Mouse (Mus musculus) splenic B cell, adult 2 months (primary cell): ENCODE measurements around the gene Eif3b.

Experiments used
- DNase-seq: peaks from one replicate; pipeline ENCODE4 v3.0.0-alpha.2; 2011; ENCODE audit warnings: low read depth, low spot score
- H3K27me3 ChIP-seq: 2 replicates; pipeline ENCODE4 v1.6.1; 2012; ENCODE audit warnings: mild to moderate bottlenecking, low read length, moderate library complexity, mixed read lengths; ENCODE audit not compliant: control insufficient read depth, poor library complexity, insufficient read depth, severe bottlenecking
- H3K36me3 ChIP-seq: 2 replicates; pipeline ENCODE4 v1.6.1; 2012; ENCODE audit warnings: mild to moderate bottlenecking, low read length, moderate library complexity, mixed read lengths; ENCODE audit not compliant: control insufficient read depth, poor library complexity, insufficient read depth, severe bottlenecking

Eif3b gene

GRCm38 (mm10) chr5:140387816-140388510 lies 31.2 kb upstream of the Eif3b start:
- peak; percentile 37 for DNase-seq
- no peaks in the 10 kb centered on the region for H3K27me3 ChIP-seq
- no peaks in the 10 kb centered on the region for H3K36me3 ChIP-seq

GRCm38 (mm10) chr5:140388588-140389576 lies 30.2 kb upstream of the Eif3b start, which contains the start of gene Snx8:
Gene Snx8 (minus strand): TSS chr5:140389262.
- Histone ChIP-seq H3K27me3 (no peaks in the 10 kb centered on the region), H3K36me3 (no peaks in the 10 kb centered on the region)
- peak; percentile 99 for DNase-seq

GRCm38 (mm10) chr5:140389647-140390046 lies 29.5 kb upstream of the Eif3b start:
- H3K36me3 ChIP-seq = no peaks in the 10 kb centered on the region
- no peak for DNase-seq
- no peaks in the 10 kb centered on the region for H3K27me3 ChIP-seq

- DNase-seq = no peak
- H3K27me3 ChIP-seq = no peaks in the 10 kb centered on the region
- H3K36me3 ChIP-seq = no peaks in the 10 kb centered on the region
Measured at GRCm38 (mm10) chr5:140391435-140391834, 27.7 kb upstream of the Eif3b start.

- no peaks in the 10 kb centered on the region for H3K27me3 ChIP-seq
- no peak for DNase-seq
- H3K36me3 ChIP-seq = no peaks in the 10 kb centered on the region
Measured at GRCm38 (mm10) chr5:140391981-140392380, 27.1 kb upstream of the Eif3b start.

GRCm38 (mm10) chr5:140392701-140393100 lies 26.4 kb upstream of the Eif3b start:
- Histone ChIP-seq H3K36me3 (no peaks in the 10 kb centered on the region), H3K27me3 (no peaks in the 10 kb centered on the region)
- peak; percentile 63 for DNase-seq

- peak; percentile 86 for DNase-seq
- H3K27me3 ChIP-seq = no peaks in the 10 kb centered on the region
Measured at GRCm38 (mm10) chr5:140396166-140396940, 22.8 kb upstream of the Eif3b start.

GRCm38 (mm10) chr5:140402640-140403270 lies 16.4 kb upstream of the Eif3b start:
- H3K36me3 ChIP-seq = no peaks in the 10 kb centered on the region
- H3K27me3 ChIP-seq = peaks cover 1% of the 10 kb centered on the region; the same call in 1 of the 2 replicates
- DNase-seq = no peak

More at GRCm38 (mm10) chr5:140396166-140396940, 22.8 kb upstream of the Eif3b start:
- H3K36me3 ChIP-seq = no peaks in the 10 kb centered on the region

GRCm38 (mm10) chr5:140405126-140405525 lies 14.0 kb upstream of the Eif3b start:
- DNase-seq = no peak
- Histone ChIP-seq H3K27me3 (peaks cover 1% of the 10 kb centered on the region; the same call in 1 of the 2 replicates), H3K36me3 (no peaks in the 10 kb centered on the region)

- Histone ChIP-seq H3K36me3 (no peaks in the 10 kb centered on the region), H3K27me3 (peaks cover 1% of the 10 kb centered on the region; the same call in 1 of the 2 replicates)
- DNase-seq = no peak
Measured at GRCm38 (mm10) chr5:140406666-140407065, 12.5 kb upstream of the Eif3b start.

GRCm38 (mm10) chr5:140408801-140409200 lies 10.3 kb upstream of the Eif3b start:
- no peaks in the 10 kb centered on the region for H3K36me3 ChIP-seq
- no peak for DNase-seq
- peaks cover 1% of the 10 kb centered on the region; the same call in 1 of the 2 replicates for H3K27me3 ChIP-seq

- no peaks in the 10 kb centered on the region for H3K36me3 ChIP-seq
- no peaks in the 10 kb centered on the region for H3K27me3 ChIP-seq
- DNase-seq = peak; percentile 85
Measured at GRCm38 (mm10) chr5:140411339-140411738, 7.8 kb upstream of the Eif3b start.

- Histone ChIP-seq H3K27me3 (no peaks in the 10 kb centered on the region), H3K36me3 (no peaks in the 10 kb centered on the region)
- no peak for DNase-seq
Measured at GRCm38 (mm10) chr5:140414647-140415046, 4.5 kb upstream of the Eif3b start.

GRCm38 (mm10) chr5:140418106-140418488 lies 1.0 kb upstream of the Eif3b start:
- Histone ChIP-seq H3K27me3 (no peaks in the 10 kb centered on the region), H3K36me3 (no peaks in the 10 kb centered on the region)
- no peak for DNase-seq
